Mouse (Mus musculus) thymus, postnatal 0 days (tissue): ENCODE results near the gene Mrps33. TPM values are rescaled to one million over a fixed set of nuclear protein-coding genes. Genes with fewer than 3 reads are reported as not detected.
A peak's percentile ranks its signal among the peaks of the same experiment; 100 is the strongest.

Source experiments
- DNase-seq: peaks from one replicate; pipeline ENCODE4 v3.0.0-alpha.2; 2015; ENCODE audit warnings: low spot score
- polyA plus RNA-seq: library from polyadenylated mRNA; unstranded; fragments of >200 nt; fragmentation: Nextera tagmentation; extraction: Ambion mirVana; gene quantifications from 2 replicates; pipeline ENCODE4 v1.2.1, GENCODE M21; 2015

The Mrps33 gene
- 263 and 278 TPM in 2 replicates for polyA plus RNA-seq

- DNase-seq = peak; percentile 95
Measured at GRCm38 (mm10) chr6:39810612-39811116, at the start of gene Mrps33. Gene Mrps33 (minus strand): TSS chr6:39810988.

- no peak for DNase-seq
Measured at GRCm38 (mm10) chr6:39849667-39850066, 38.9 kb upstream of the Mrps33 start.

- DNase-seq = no peak
Measured at GRCm38 (mm10) chr6:39848766-39849165, 38.0 kb upstream of the Mrps33 start.

- DNase-seq = no peak
Measured at GRCm38 (mm10) chr6:39847538-39847937, 36.8 kb upstream of the Mrps33 start.

- no peak for DNase-seq
Measured at GRCm38 (mm10) chr6:39843698-39844342, 33.0 kb upstream of the Mrps33 start.

- no peak for DNase-seq
Measured at GRCm38 (mm10) chr6:39828736-39829135, 17.9 kb upstream of the Mrps33 start.

GRCm38 (mm10) chr6:39821241-39821640, 10.5 kb upstream of the Mrps33 start:
- DNase-seq = no peak

GRCm38 (mm10) chr6:39818922-39819321, 8.1 kb upstream of the Mrps33 start:
- DNase-seq = no peak

GRCm38 (mm10) chr6:39808511-39808910, 2.3 kb downstream of the Mrps33 start:
- peak; percentile 45 for DNase-seq

- no peak for DNase-seq
Measured at GRCm38 (mm10) chr6:39807050-39807560, 3.7 kb downstream of the Mrps33 start.

GRCm38 (mm10) chr6:39806336-39806735, 4.5 kb downstream of the Mrps33 start:
- no peak for DNase-seq

- DNase-seq = no peak
Measured at GRCm38 (mm10) chr6:39805916-39806315, 4.9 kb downstream of the Mrps33 start.

- DNase-seq = no peak
Measured at GRCm38 (mm10) chr6:39800977-39801376, 9.8 kb downstream of the Mrps33 start.

GRCm38 (mm10) chr6:39797076-39797475, 13.7 kb downstream of the Mrps33 start:
- DNase-seq = no peak

GRCm38 (mm10) chr6:39796150-39796549, 14.6 kb downstream of the Mrps33 start:
- no peak for DNase-seq

GRCm38 (mm10) chr6:39791806-39792205, 19.0 kb downstream of the Mrps33 start:
- no peak for DNase-seq

- DNase-seq = no peak
Measured at GRCm38 (mm10) chr6:39788408-39788807, 22.4 kb downstream of the Mrps33 start.

GRCm38 (mm10) chr6:39787783-39788182, 23.0 kb downstream of the Mrps33 start:
- no peak for DNase-seq

GRCm38 (mm10) chr6:39785944-39786343, 24.8 kb downstream of the Mrps33 start:
- DNase-seq = no peak

- DNase-seq = no peak
Measured at GRCm38 (mm10) chr6:39783521-39783920, 27.3 kb downstream of the Mrps33 start.

- DNase-seq = peak; percentile 65
Measured at GRCm38 (mm10) chr6:39782618-39783017, 28.2 kb downstream of the Mrps33 start.

GRCm38 (mm10) chr6:39781766-39782530, 28.8 kb downstream of the Mrps33 start:
- DNase-seq = peak; percentile 4
